Mouse (Mus musculus) gastrocnemius, adult 2 months (tissue): ENCODE measurements around the gene Usp31. TPM values are rescaled to one million over a fixed set of nuclear protein-coding genes. Genes with fewer than 3 reads are reported as not detected.

Experiments
- DNase-seq: peaks from one replicate; pipeline ENCODE4 v3.0.0; 2022
- H3K27ac ChIP-seq: fragments of 200-600 bp; 2 replicates; pipeline ENCODE4 v1.8.1; 2022; ENCODE audit warnings: mild to moderate bottlenecking
- H3K4me3 ChIP-seq: fragments of 200-600 bp; 2 replicates; pipeline ENCODE4 v1.8.1; 2022; ENCODE audit warnings: mild to moderate bottlenecking, moderate library complexity
- CTCF ChIP-seq: fragments of 200-600 bp; IDR thresholded peaks from 2 replicates; pipeline ENCODE4 v1.8.1; 2022; ENCODE audit warnings: antibody characterized with exemption, mild to moderate bottlenecking, moderate library complexity
- intact Hi-C: fragments of 180-260 bp; cut with DNase I; formaldehyde crosslinking; loops from one replicate; pipeline ENCODE4 v1.15.1; 2025
- long read RNA-seq, 2 experiments: library from polyadenylated mRNA; stranded (forward); transcript quantifications; one replicate each; pipeline ENCODE4 v2.0.0; 2021
- total RNA-seq, 2 experiments: library from RNA; stranded (reverse); gene quantifications; 2 replicates each; pipeline ENCODE4 v1.2.3; 2021

Gene Usp31
- 1 to 10 TPM; 7.7 to 8.6 TPM for total RNA-seq
- long read RNA-seq, experiment 1, full-length matches to known transcripts: 1 of 3 reads
- long read RNA-seq, experiment 1, partial matches to known transcripts: 2 of 3 reads
- long read RNA-seq, experiment 1, other reads (novel, unspliced or antisense): 0 of 3 reads
- long read RNA-seq, experiment 2, partial matches to known transcripts: 2 of 4 reads
- long read RNA-seq, experiment 2, other reads (novel, unspliced or antisense): 2 of 4 reads

- Histone ChIP-seq H3K27ac (peak within 1 kb of the TSS; percentile 91), H3K4me3 (peak within 1 kb of the TSS; percentile 93)
- intact Hi-C loops: no loop called here
- peak; percentile 95 for DNase-seq
- no peak for TF ChIP-seq CTCF
Measured at GRCm38 (mm10) chr7:121707073-121707667, at the start of gene Usp31. Gene Usp31 (minus strand): TSS chr7:121707253.

- DNase-seq: no peak
- intact Hi-C loops: no loop called here
- no peak overlapping the region for H3K4me3 ChIP-seq
- no peak overlapping the region for H3K27ac ChIP-seq
- TF ChIP-seq CTCF: no peak
Measured at GRCm38 (mm10) chr7:121754748-121755147, 47.7 kb upstream of the Usp31 start.

- DNase-seq: no peak
- no peak overlapping the region for H3K4me3 ChIP-seq
- no peak overlapping the region for H3K27ac ChIP-seq
- intact Hi-C loops: no loop called here
- TF ChIP-seq CTCF: no peak
Measured at GRCm38 (mm10) chr7:121750244-121750643, 43.2 kb upstream of the Usp31 start.

- Histone ChIP-seq H3K27ac (no peak overlapping the region), H3K4me3 (no peak overlapping the region)
- DNase-seq: no peak
- TF ChIP-seq CTCF: no peak
- intact Hi-C loops: no loop called here
Measured at GRCm38 (mm10) chr7:121737511-121738415, 30.7 kb upstream of the Usp31 start.

- H3K27ac ChIP-seq: no peak within 1 kb of the TSS
- DNase-seq: peak; percentile 81
- H3K4me3 ChIP-seq: peak within 1 kb of the TSS; percentile 50
- peak; percentile 97 for TF ChIP-seq CTCF
- intact Hi-C loops: loop anchor here (1.0 to 5.0 kb wide), 2 partner anchors 230 to 243 kb away; no protein-coding TSS in a partner anchor
Measured at GRCm38 (mm10) chr7:121734171-121734831, 27.2 kb upstream of the Usp31 start, which contains the start of gene Scnn1g. Gene Scnn1g (plus strand): TSS chr7:121734479.

- Histone ChIP-seq H3K4me3 (no peak overlapping the region), H3K27ac (no peak overlapping the region)
- intact Hi-C loops: loop anchor here (5.0 kb wide), 1 partner anchor 247 kb away; no protein-coding TSS in a partner anchor
- TF ChIP-seq CTCF: no peak
- DNase-seq: no peak
Measured at GRCm38 (mm10) chr7:121730225-121730624, 23.2 kb upstream of the Usp31 start.

- intact Hi-C loops: no loop called here
- no peak for DNase-seq
Measured at GRCm38 (mm10) chr7:121717031-121717430, 10.0 kb upstream of the Usp31 start.

GRCm38 (mm10) chr7:121711171-121711570, 4.1 kb upstream of the Usp31 start:
- no peak for TF ChIP-seq CTCF
- intact Hi-C loops: no loop called here
- Histone ChIP-seq H3K4me3 (no peak overlapping the region), H3K27ac (no peak overlapping the region)
- no peak for DNase-seq

More at GRCm38 (mm10) chr7:121717031-121717430, 10.0 kb upstream of the Usp31 start:
- no peak overlapping the region for H3K4me3 ChIP-seq
- no peak for TF ChIP-seq CTCF
- no peak overlapping the region for H3K27ac ChIP-seq

- peak overlapping the region; percentile 93 for H3K4me3 ChIP-seq
- intact Hi-C loops: no loop called here
- TF ChIP-seq CTCF: no peak
- H3K27ac ChIP-seq: peak overlapping the region; percentile 91
- DNase-seq: peak; percentile 79
Measured at GRCm38 (mm10) chr7:121706411-121707072, 511 bp downstream of the Usp31 start.

- no peak for TF ChIP-seq CTCF
- no peak overlapping the region for H3K27ac ChIP-seq
- H3K4me3 ChIP-seq: no peak overlapping the region
- no peak for DNase-seq
- intact Hi-C loops: no loop called here
Measured at GRCm38 (mm10) chr7:121705051-121705450, 2.0 kb downstream of the Usp31 start.

- Histone ChIP-seq H3K4me3 (no peak overlapping the region), H3K27ac (no peak overlapping the region)
- no peak for TF ChIP-seq CTCF
- no peak for DNase-seq
- intact Hi-C loops: no loop called here
Measured at GRCm38 (mm10) chr7:121701983-121702382, 5.1 kb downstream of the Usp31 start.

- intact Hi-C loops: no loop called here
- no peak for DNase-seq
- TF ChIP-seq CTCF: no peak
Measured at GRCm38 (mm10) chr7:121700480-121700879, 6.6 kb downstream of the Usp31 start.

More at GRCm38 (mm10) chr7:121700480-121700879, 6.6 kb downstream of the Usp31 start:
- Histone ChIP-seq H3K27ac (no peak overlapping the region), H3K4me3 (no peak overlapping the region)
